Mouse (Mus musculus) gastrocnemius, adult 18-20 months (tissue): ENCODE results near the gene Nr6a1. TPM values are rescaled to one million over a fixed set of nuclear protein-coding genes. Genes with fewer than 3 reads are reported as not detected.

ENCODE experiments used
- DNase-seq: peaks from one replicate; pipeline ENCODE4 v3.0.0; 2021; ENCODE audit warnings: low spot score
- total RNA-seq, 2 experiments: library from RNA; stranded (reverse); gene quantifications; 2 replicates each; pipeline ENCODE4 v1.2.3; 2021

The Nr6a1 gene
- total RNA-seq, 2 experiments from 2014 or later, result 3.5 to 4.1 TPM

GRCm38 (mm10) chr2:38880907-38881672, 46.4 kb downstream of the Nr6a1 start:
- no peak for DNase-seq

GRCm38 (mm10) chr2:38874544-38875108, 52.9 kb downstream of the Nr6a1 start:
- DNase-seq, result no peak

GRCm38 (mm10) chr2:38872730-38873129, 54.8 kb downstream of the Nr6a1 start:
- DNase-seq, result no peak

- DNase-seq, result no peak
Measured at GRCm38 (mm10) chr2:38866711-38867110, 60.8 kb downstream of the Nr6a1 start.

- DNase-seq, result peak; percentile 58
Measured at GRCm38 (mm10) chr2:38864011-38864410, 63.5 kb downstream of the Nr6a1 start.

- no peak for DNase-seq
Measured at GRCm38 (mm10) chr2:38851797-38852196, 75.7 kb downstream of the Nr6a1 start.

- DNase-seq, result no peak
Measured at GRCm38 (mm10) chr2:38846319-38846718, 81.2 kb downstream of the Nr6a1 start.

GRCm38 (mm10) chr2:38835489-38835888, 92.0 kb downstream of the Nr6a1 start:
- DNase-seq, result no peak

- no peak for DNase-seq
Measured at GRCm38 (mm10) chr2:38831976-38832375, 95.5 kb downstream of the Nr6a1 start.

GRCm38 (mm10) chr2:38829521-38829920, 98.0 kb downstream of the Nr6a1 start:
- DNase-seq, result no peak

GRCm38 (mm10) chr2:38827801-38828306, 99.6 kb downstream of the Nr6a1 start:
- DNase-seq, result no peak

- no peak for DNase-seq
Measured at GRCm38 (mm10) chr2:38826189-38826588, 101.3 kb downstream of the Nr6a1 start.

GRCm38 (mm10) chr2:38824791-38825768, 102.4 kb downstream of the Nr6a1 start:
- no peak for DNase-seq

- DNase-seq, result peak; percentile 30
Measured at GRCm38 (mm10) chr2:38823912-38824583, 103.4 kb downstream of the Nr6a1 start.

- no peak for DNase-seq
Measured at GRCm38 (mm10) chr2:38823406-38823805, 104.1 kb downstream of the Nr6a1 start.

GRCm38 (mm10) chr2:38822995-38823394, 104.5 kb downstream of the Nr6a1 start:
- peak; percentile 75 for DNase-seq

GRCm38 (mm10) chr2:38817487-38817886, 110.0 kb downstream of the Nr6a1 start:
- DNase-seq, result no peak

- DNase-seq, result peak; percentile 78
Measured at GRCm38 (mm10) chr2:38797087-38797624, 130.3 kb downstream of the Nr6a1 start.

GRCm38 (mm10) chr2:38787338-38787737, 140.2 kb downstream of the Nr6a1 start:
- DNase-seq, result no peak

- DNase-seq, result no peak
Measured at GRCm38 (mm10) chr2:38786216-38786960, 141.1 kb downstream of the Nr6a1 start.
